Mouse (Mus musculus): ENCODE results near the gene Galntl6.

- no peak for TF ChIP-seq POLR2A (IDR thresholded peaks at IDR 0.05; ENCODE audit: insufficient read length, low read depth)
- TF ChIP-seq CEBPB (IDR thresholded peaks at IDR 0.05; ENCODE audit: insufficient read depth, poor library complexity, severe bottlenecking): no peak
- TF ChIP-seq E2F4 (IDR thresholded peaks at IDR 0.05; ENCODE audit: insufficient read depth): no peak
These were observed 220.7 kb downstream of the Galntl6 start for GRCm38 (mm10) chr8:58691761-58692160.

Data from myocyte (in vitro differentiated cells).